Mouse (Mus musculus): ENCODE results near the gene Nfe2. TPM values are rescaled to one million over a fixed set of nuclear protein-coding genes. Genes with fewer than 3 reads are reported as not detected.
"Not testable (repeated sequence)": the region's sequence is repeated elsewhere in the genome, so short reads cannot be mapped to it uniquely, and the experiment has no call there.

Gene Nfe2
- polyA plus RNA-seq, 1 experiment from 2014 or later, result 5.4 TPM

GRCm38 (mm10) chr15:103245616-103246015 is 12.6 kb downstream of the Nfe2 start:
- Histone ChIP-seq H3K27me3 (ENCODE audit: control insufficient read depth, insufficient read depth, low read length) (no peaks in the 10 kb centered on the region), H3K9ac (replicated peaks; ENCODE audit: low read length) (no peak overlapping the region), H3K27ac (replicated peaks; ENCODE audit: low read depth, low read length) (no peak overlapping the region), H3K4me1 (ENCODE audit: control insufficient read depth, insufficient read depth, low read length) (no peaks in the 10 kb centered on the region), H3K4me3 (ENCODE audit: low read depth, low read length) (no peak overlapping the region), H3K36me3 (replicated peaks; ENCODE audit: control insufficient read depth, insufficient read depth, low read depth, low read length) (peaks cover 33% of the 10 kb centered on the region), H3K9me3 (replicated peaks; ENCODE audit: control insufficient read depth, low read length) (no peaks in the 10 kb centered on the region), H3K4me2 (ENCODE audit: low read depth, low read length) (no peak overlapping the region)
- no peak for DNase-seq (ENCODE audit: low spot score)
- 84% methylated on average over 6 of the region's 6 CpGs for WGBS
- ATAC-seq (replicated peaks; ENCODE audit: insufficient number of reproducible peaks, low FRiP score, low TSS enrichment, low read depth), result no peak

DNA sequence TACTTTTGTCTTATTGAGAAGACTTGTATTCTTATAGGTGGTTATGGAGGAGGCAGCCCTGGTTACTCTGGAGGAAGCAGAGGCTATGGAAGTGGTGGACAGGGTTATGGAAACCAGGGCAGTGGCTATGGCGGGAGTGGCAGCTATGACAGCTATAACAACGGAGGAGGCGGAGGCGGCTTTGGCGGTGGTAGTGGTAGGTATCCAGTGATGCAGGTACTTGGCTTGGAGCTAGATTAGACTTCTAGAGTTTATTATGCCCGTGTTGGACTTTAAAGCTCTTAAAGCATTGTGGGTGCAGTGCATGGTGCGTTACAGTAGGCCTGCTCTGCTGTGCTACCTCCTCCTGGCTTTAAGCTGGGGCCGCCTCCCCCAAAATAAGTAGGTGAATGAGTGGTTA is 15.3 kb downstream of the Nfe2 start:
- ATAC-seq (replicated peaks; ENCODE audit: insufficient number of reproducible peaks, low FRiP score, low TSS enrichment, low read depth) (no peak), DNase-seq (ENCODE audit: low spot score) (no peak)
- peaks cover 26% of the 10 kb centered on the region for H3K36me3 ChIP-seq (replicated peaks; ENCODE audit: control insufficient read depth, insufficient read depth, low read depth, low read length)
- WGBS, result 66% methylated on average over 8 of the region's 8 CpGs
- peak overlapping the region; percentile 81 for H3K4me2 ChIP-seq (ENCODE audit: low read depth, low read length)
- peak overlapping the region; percentile 43; the same call in 1 of the 2 replicates for H3K9ac ChIP-seq (replicated peaks; ENCODE audit: low read length)
- H3K27me3 ChIP-seq (ENCODE audit: control insufficient read depth, insufficient read depth, low read length), result no peaks in the 10 kb centered on the region
- H3K4me3 ChIP-seq (ENCODE audit: low read depth, low read length), result peak overlapping the region; percentile 74
- H3K9me3 ChIP-seq (replicated peaks; ENCODE audit: control insufficient read depth, low read length), result no peaks in the 10 kb centered on the region
- H3K27ac ChIP-seq (replicated peaks; ENCODE audit: low read depth, low read length), result no peak overlapping the region
- H3K4me1 ChIP-seq (ENCODE audit: control insufficient read depth, insufficient read depth, low read length), result no peaks in the 10 kb centered on the region

DNA sequence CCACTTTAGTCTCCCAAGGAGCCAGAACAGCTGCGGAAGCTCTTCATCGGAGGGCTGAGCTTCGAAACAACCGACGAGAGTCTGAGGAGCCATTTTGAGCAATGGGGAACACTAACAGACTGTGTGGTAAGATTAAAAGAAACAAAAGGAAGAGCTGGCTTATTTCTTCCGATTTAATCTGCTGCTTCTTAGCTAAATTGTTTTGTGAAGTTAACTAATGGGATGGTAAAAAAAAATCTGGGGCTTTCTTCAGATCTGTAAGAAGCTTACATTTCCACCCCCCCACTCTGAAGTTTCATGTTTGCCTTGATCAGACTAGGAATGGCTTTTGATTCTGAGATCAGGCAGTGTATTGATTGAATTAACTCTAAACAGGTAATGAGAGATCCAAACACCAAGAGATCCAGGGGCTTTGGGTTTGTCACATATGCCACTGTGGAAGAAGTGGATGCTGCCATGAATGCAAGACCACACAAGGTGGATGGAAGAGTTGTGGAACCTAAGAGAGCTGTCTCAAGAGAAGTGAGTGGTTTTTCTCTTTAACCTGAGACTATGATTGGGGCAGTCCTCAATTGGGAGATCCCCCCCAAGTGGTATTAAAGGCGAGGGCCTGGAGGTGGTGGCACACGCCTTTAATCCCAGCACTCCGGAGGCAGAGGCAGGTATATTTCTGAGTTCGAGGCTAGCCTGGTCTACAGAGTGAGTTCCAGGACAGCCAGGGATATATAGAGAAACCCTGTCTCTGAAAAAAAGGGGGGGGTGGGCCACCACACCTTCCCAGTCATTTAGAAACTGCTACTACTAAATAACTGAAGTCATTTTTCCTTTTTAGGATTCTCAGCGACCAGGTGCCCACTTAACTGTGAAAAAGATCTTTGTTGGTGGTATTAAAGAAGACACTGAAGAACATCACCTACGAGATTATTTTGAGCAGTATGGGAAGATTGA is 16.9 kb downstream of the Nfe2 start:
- peak overlapping the region; percentile 74 for H3K4me3 ChIP-seq (ENCODE audit: low read depth, low read length)
- H3K36me3 ChIP-seq (replicated peaks; ENCODE audit: control insufficient read depth, insufficient read depth, low read depth, low read length), result peaks cover 15% of the 10 kb centered on the region
- peak overlapping the region; percentile 81 for H3K4me2 ChIP-seq (ENCODE audit: low read depth, low read length)
- not testable (repeated sequence) for H3K9me3 ChIP-seq (replicated peaks; ENCODE audit: control insufficient read depth, low read length); H3K4me1 ChIP-seq (ENCODE audit: control insufficient read depth, insufficient read depth, low read length); ATAC-seq (replicated peaks; ENCODE audit: insufficient number of reproducible peaks, low FRiP score, low TSS enrichment, low read depth); H3K27me3 ChIP-seq (ENCODE audit: control insufficient read depth, insufficient read depth, low read length)
- peak; percentile 36 for DNase-seq (ENCODE audit: low spot score)
- 6% methylated on average over 11 of the region's 12 CpGs for WGBS
- peak overlapping the region; percentile 83 for H3K27ac ChIP-seq (replicated peaks; ENCODE audit: low read depth, low read length)
- peak overlapping the region; percentile 92 for H3K9ac ChIP-seq (replicated peaks; ENCODE audit: low read length)

GRCm38 (mm10) chr15:103240160-103241028 is 17.8 kb downstream of the Nfe2 start, which contains the start of gene Hnrnpa1:
Gene Hnrnpa1, plus strand, starts transcription at chr15:103240432.
- WGBS, result under 1% methylated on average over 47 of the region's 47 CpGs
- peak; percentile 99 for DNase-seq (ENCODE audit: low spot score)
- peak; percentile 90 for ATAC-seq (replicated peaks; ENCODE audit: insufficient number of reproducible peaks, low FRiP score, low TSS enrichment, low read depth)
- peak within 1 kb of the TSS; percentile 81 for H3K4me2 ChIP-seq (ENCODE audit: low read depth, low read length)
- H3K27ac ChIP-seq (replicated peaks; ENCODE audit: low read depth, low read length), result peak within 1 kb of the TSS; percentile 91
- H3K4me3 ChIP-seq (ENCODE audit: low read depth, low read length), result peak within 1 kb of the TSS; percentile 74
- H3K27me3 ChIP-seq (ENCODE audit: control insufficient read depth, insufficient read depth, low read length), result no peaks in the 10 kb centered on the region
- no peaks in the 10 kb centered on the region for H3K9me3 ChIP-seq (replicated peaks; ENCODE audit: control insufficient read depth, low read length)
- H3K36me3 ChIP-seq (replicated peaks; ENCODE audit: control insufficient read depth, insufficient read depth, low read depth, low read length), result peaks cover 12% of the 10 kb centered on the region
- no peaks in the 10 kb centered on the region for H3K4me1 ChIP-seq (ENCODE audit: control insufficient read depth, insufficient read depth, low read length)
- H3K9ac ChIP-seq (replicated peaks; ENCODE audit: low read length), result peak within 1 kb of the TSS; percentile 92

GRCm38 (mm10) chr15:103239685-103240159 is 18.5 kb downstream of the Nfe2 start, which contains the start of gene Cbx5:
Gene Cbx5, minus strand, starts transcription at chr15:103239816.
- WGBS, result under 1% methylated on average over 39 of the region's 39 CpGs
- no peaks in the 10 kb centered on the region for H3K27me3 ChIP-seq (ENCODE audit: control insufficient read depth, insufficient read depth, low read length)
- H3K4me2 ChIP-seq (ENCODE audit: low read depth, low read length), result peak within 1 kb of the TSS; percentile 47
- H3K9ac ChIP-seq (replicated peaks; ENCODE audit: low read length), result peak within 1 kb of the TSS; percentile 92
- DNase-seq (ENCODE audit: low spot score) (peak; percentile 97), ATAC-seq (replicated peaks; ENCODE audit: insufficient number of reproducible peaks, low FRiP score, low TSS enrichment, low read depth) (peak; percentile 92)
- peaks cover 10% of the 10 kb centered on the region for H3K36me3 ChIP-seq (replicated peaks; ENCODE audit: control insufficient read depth, insufficient read depth, low read depth, low read length)
- peak within 1 kb of the TSS; percentile 91 for H3K27ac ChIP-seq (replicated peaks; ENCODE audit: low read depth, low read length)
- H3K4me1 ChIP-seq (ENCODE audit: control insufficient read depth, insufficient read depth, low read length), result no peaks in the 10 kb centered on the region
- no peaks in the 10 kb centered on the region for H3K9me3 ChIP-seq (replicated peaks; ENCODE audit: control insufficient read depth, low read length)
- H3K4me3 ChIP-seq (ENCODE audit: low read depth, low read length), result peak within 1 kb of the TSS; percentile 74

- under 1% methylated on average over 26 of the region's 26 CpGs for WGBS
- H3K36me3 ChIP-seq (replicated peaks; ENCODE audit: control insufficient read depth, insufficient read depth, low read depth, low read length), result peaks cover 10% of the 10 kb centered on the region
These were observed 19.0 kb downstream of the Nfe2 start for GRCm38 (mm10) chr15:103239130-103239684.

DNA sequence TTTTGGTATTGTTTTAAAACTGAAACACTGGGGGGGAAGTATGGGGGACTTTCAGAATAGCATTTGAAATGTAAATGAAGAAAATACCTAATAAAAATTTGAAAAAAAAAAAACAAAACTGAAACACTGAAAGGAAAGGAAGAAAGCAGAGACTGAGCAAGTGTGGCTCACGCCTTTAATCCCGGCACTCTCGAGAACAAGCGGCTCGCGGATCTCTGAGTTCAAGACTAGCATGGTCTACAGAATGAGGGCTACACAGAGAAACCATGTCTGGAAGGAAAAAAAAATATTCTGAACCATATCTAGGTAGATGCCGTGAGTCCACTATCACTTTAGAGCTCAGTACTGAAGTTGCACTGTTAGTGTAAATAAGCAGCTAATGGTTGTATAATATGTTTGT is 20.9 kb downstream of the Nfe2 start:
- Histone ChIP-seq H3K4me3 (ENCODE audit: low read depth, low read length) (no peak overlapping the region), H3K27me3 (ENCODE audit: control insufficient read depth, insufficient read depth, low read length) (no peaks in the 10 kb centered on the region), H3K4me1 (ENCODE audit: control insufficient read depth, insufficient read depth, low read length) (no peaks in the 10 kb centered on the region), H3K9me3 (replicated peaks; ENCODE audit: control insufficient read depth, low read length) (no peaks in the 10 kb centered on the region), H3K4me2 (ENCODE audit: low read depth, low read length) (no peak overlapping the region), H3K9ac (replicated peaks; ENCODE audit: low read length) (no peak overlapping the region), H3K36me3 (replicated peaks; ENCODE audit: control insufficient read depth, insufficient read depth, low read depth, low read length) (no peaks in the 10 kb centered on the region), H3K27ac (replicated peaks; ENCODE audit: low read depth, low read length) (no peak overlapping the region)
- ATAC-seq (replicated peaks; ENCODE audit: insufficient number of reproducible peaks, low FRiP score, low TSS enrichment, low read depth) (no peak), DNase-seq (ENCODE audit: low spot score) (no peak)
- 98% methylated on average over 7 of the region's 7 CpGs for WGBS

More at GRCm38 (mm10) chr15:103239130-103239684, 19.0 kb downstream of the Nfe2 start:
- Histone ChIP-seq H3K4me1 (ENCODE audit: control insufficient read depth, insufficient read depth, low read length) (no peaks in the 10 kb centered on the region), H3K9me3 (replicated peaks; ENCODE audit: control insufficient read depth, low read length) (no peaks in the 10 kb centered on the region), H3K9ac (replicated peaks; ENCODE audit: low read length) (peak overlapping the region; percentile 63), H3K27ac (replicated peaks; ENCODE audit: low read depth, low read length) (peak overlapping the region; percentile 91), H3K4me2 (ENCODE audit: low read depth, low read length) (peak overlapping the region; percentile 47), H3K27me3 (ENCODE audit: control insufficient read depth, insufficient read depth, low read length) (no peaks in the 10 kb centered on the region), H3K4me3 (ENCODE audit: low read depth, low read length) (peak overlapping the region; percentile 74)
- peak; percentile 98 for DNase-seq (ENCODE audit: low spot score)
- peak; percentile 93 for ATAC-seq (replicated peaks; ENCODE audit: insufficient number of reproducible peaks, low FRiP score, low TSS enrichment, low read depth)
